Mouse (Mus musculus): ENCODE results near the gene Mettl7a3. TPM values are rescaled to one million over a fixed set of nuclear protein-coding genes. Genes with fewer than 3 reads are reported as not detected.
"Not testable (repeated sequence)": the region's sequence is repeated elsewhere in the genome, so short reads cannot be mapped to it uniquely, and the experiment has no call there.

Gene Mettl7a3
- total and polyA plus RNA-seq, 3 experiments, result 0.12 to 0.70 TPM; not detected in 1

- DNase-seq (ENCODE audit: low read depth, low spot score), result no peak
- no peak for TF ChIP-seq USF2 (IDR thresholded peaks at IDR 0.05; ENCODE audit: borderline replicate concordance in 1 of 2, insufficient read depth in 1 of 2, low read depth in 1 of 2, low read length in 2 of 2)
- no peak for TF ChIP-seq TCF12 (IDR thresholded peaks at IDR 0.05; ENCODE audit: low read depth, low read length)
- TF ChIP-seq NRF1 (IDR thresholded peaks at IDR 0.05; ENCODE audit: insufficient read depth, low read depth, low read length, poor library complexity, severe bottlenecking), result no peak
- TF ChIP-seq RCOR1 (IDR thresholded peaks at IDR 0.05; ENCODE audit: low read depth, low read length), result no peak
- no peak for TF ChIP-seq TAL1 (IDR thresholded peaks at IDR 0.05; ENCODE audit: low read length)
- TF ChIP-seq MAX (IDR thresholded peaks at IDR 0.05; ENCODE audit: low read length), result no peak
- TF ChIP-seq CHD2 (IDR thresholded peaks at IDR 0.05; ENCODE audit: low read length), result no peak
- no peak for TF ChIP-seq GATA1 (IDR thresholded peaks at IDR 0.05; ENCODE audit: low read depth, low read length)
- TF ChIP-seq ETS1 (IDR thresholded peaks at IDR 0.05; ENCODE audit: low read depth, low read length), result no peak
- no peak for TF ChIP-seq ELF1 (IDR thresholded peaks at IDR 0.05; ENCODE audit: low read depth, low read length)
- TF ChIP-seq ZKSCAN1 (IDR thresholded peaks at IDR 0.05; ENCODE audit: low read depth, low read length), result no peak
- no peak for TF ChIP-seq ZMIZ1 (IDR thresholded peaks at IDR 0.05; ENCODE audit: low read depth, low read length)
- no peak for TF ChIP-seq POLR2AphosphoS5 (IDR thresholded peaks at IDR 0.05; ENCODE audit: borderline replicate concordance, low read depth, low read length)
- no peak for TF ChIP-seq MYB (IDR thresholded peaks at IDR 0.05; ENCODE audit: low read depth, low read length)
These were observed 4.0 kb upstream of the Mettl7a3 start for GRCm38 (mm10) chr15:100330739-100331138.

DNA sequence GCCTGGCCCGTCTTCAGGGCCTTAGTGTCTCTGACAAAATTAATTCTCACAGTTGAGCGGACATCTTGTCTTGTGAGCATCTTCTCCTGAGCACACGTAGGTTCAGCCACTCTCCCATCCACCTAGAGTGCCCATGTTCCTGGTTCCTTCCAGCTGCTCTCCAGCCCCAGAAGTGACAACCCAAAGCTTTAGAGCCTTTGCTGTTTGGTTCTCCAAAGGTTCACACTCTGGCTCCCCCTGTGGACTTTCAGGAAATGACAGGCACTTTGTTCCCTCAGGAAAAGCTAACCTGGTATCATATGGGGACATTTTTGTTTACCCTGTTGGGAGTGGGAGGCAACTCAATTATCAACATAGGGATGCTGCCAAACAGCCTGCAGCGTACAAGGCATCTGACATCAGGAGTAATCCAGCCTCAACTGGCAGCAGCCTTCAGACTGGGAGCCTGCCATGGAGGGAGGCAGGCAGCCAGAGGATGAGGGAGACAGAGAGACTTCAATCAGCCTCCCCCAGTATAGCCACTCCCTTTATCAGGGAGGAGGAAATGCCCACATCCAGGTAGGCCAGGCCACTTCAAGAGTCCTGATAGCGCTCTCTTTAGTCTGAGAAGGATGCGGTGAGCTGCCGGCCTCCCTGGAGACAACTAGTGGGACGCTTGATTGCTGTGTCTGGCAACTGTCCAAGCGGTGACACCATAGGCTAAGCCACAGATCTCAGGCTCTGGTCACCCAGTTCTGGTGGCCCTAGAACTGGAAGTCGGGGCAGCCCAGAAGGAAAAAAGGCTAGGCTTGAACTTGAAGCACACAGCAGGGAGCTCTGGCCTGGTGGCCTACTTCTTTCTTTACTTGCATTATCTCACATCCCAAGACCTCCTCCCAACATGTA lies 2.4 kb upstream of the Mettl7a3 start:
- DNase-seq (ENCODE audit: low read depth, low spot score); H3K27me3 ChIP-seq (ENCODE audit: control insufficient read depth in 1 of 2, insufficient read depth in 2 of 2, low read length in 2 of 2); H3K36me3 ChIP-seq (ENCODE audit: control insufficient read depth in 1 of 2, insufficient read depth in 2 of 2, low read length in 2 of 2); H3K27ac ChIP-seq (ENCODE audit: control insufficient read depth, low read depth, low read length); H3K79me2 ChIP-seq (ENCODE audit: control insufficient read depth, insufficient read depth, low read length, poor library complexity); H3K4me1 ChIP-seq (ENCODE audit: control insufficient read depth in 1 of 2, insufficient read depth in 2 of 2, low read length in 2 of 2); H3K9me3 ChIP-seq (replicated peaks; ENCODE audit: insufficient read depth, low read length); H3K9ac ChIP-seq (ENCODE audit: control insufficient read depth, low read depth, low read length, poor library complexity, severe bottlenecking); H3K4me3 ChIP-seq (ENCODE audit: control insufficient read depth in 1 of 2, insufficient read depth in 1 of 2, low read depth in 2 of 2, low read length in 2 of 2): not testable (repeated sequence)
- TF ChIP-seq CTCF (IDR thresholded peaks at IDR 0.05 in 2 of 3, conservative IDR thresholded peaks at IDR 0.05 in 1 of 3; ENCODE audit: control insufficient read depth in 1 of 3, insufficient read depth in 1 of 3, low read depth in 2 of 3, low read length in 3 of 3, poor library complexity in 1 of 3, severe bottlenecking in 1 of 3), result peak in 2 of 3 experiments; percentile 26 to 36; a peak in 4 of 6 replicates

More at GRCm38 (mm10) chr15:100330739-100331138, 4.0 kb upstream of the Mettl7a3 start:
- no peaks in the 10 kb centered on the region for H3K79me2 ChIP-seq (ENCODE audit: control insufficient read depth, insufficient read depth, low read length, poor library complexity)
- H3K9ac ChIP-seq (ENCODE audit: control insufficient read depth, low read depth, low read length, poor library complexity, severe bottlenecking), result no peak overlapping the region
- no peak overlapping the region for H3K4me3 ChIP-seq (ENCODE audit: control insufficient read depth in 1 of 2, insufficient read depth in 1 of 2, low read depth in 2 of 2, low read length in 2 of 2)
- no peak overlapping the region for H3K27ac ChIP-seq (ENCODE audit: control insufficient read depth, low read depth, low read length)
- H3K27me3 ChIP-seq (ENCODE audit: control insufficient read depth in 1 of 2, insufficient read depth in 2 of 2, low read length in 2 of 2), result no peaks in the 10 kb centered on the region
- peaks cover 3 to 4% of the 10 kb centered on the region in 2 experiments for H3K4me1 ChIP-seq (ENCODE audit: control insufficient read depth in 1 of 2, insufficient read depth in 2 of 2, low read length in 2 of 2)
- H3K9me3 ChIP-seq (replicated peaks; ENCODE audit: insufficient read depth, low read length), result no peaks in the 10 kb centered on the region
- peaks cover 0 to 3% of the 10 kb centered on the region in 2 experiments; a peak in 1 of 4 replicates for H3K36me3 ChIP-seq (ENCODE audit: control insufficient read depth in 1 of 2, insufficient read depth in 2 of 2, low read length in 2 of 2)

DNA sequence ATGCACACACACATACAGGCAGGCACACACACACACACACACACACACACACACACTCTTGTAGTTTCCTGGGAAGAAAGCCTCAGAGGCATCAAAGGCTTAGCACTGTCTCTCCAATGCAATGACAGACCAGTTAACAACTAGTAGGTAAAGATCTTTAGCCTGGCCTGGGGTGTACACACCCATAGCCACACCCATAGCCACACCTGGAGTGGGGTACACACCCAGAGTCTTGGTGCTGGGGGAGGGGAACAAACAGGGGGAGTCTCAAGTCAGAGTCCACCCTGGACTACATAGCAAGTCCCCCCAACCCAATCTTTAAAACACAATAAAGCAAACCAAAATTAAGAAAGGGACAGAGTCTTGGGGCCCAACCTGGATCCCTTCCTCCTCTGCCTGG lies 2.6 kb downstream of the Mettl7a3 start:
- not testable (repeated sequence) for H3K4me1 ChIP-seq (ENCODE audit: control insufficient read depth in 1 of 2, insufficient read depth in 2 of 2, low read length in 2 of 2); H3K79me2 ChIP-seq (ENCODE audit: control insufficient read depth, insufficient read depth, low read length, poor library complexity); DNase-seq (ENCODE audit: low read depth, low spot score)

More for the DNA sequence above, 2.6 kb downstream of the Mettl7a3 start:
- H3K27ac ChIP-seq (ENCODE audit: control insufficient read depth, low read depth, low read length); H3K4me3 ChIP-seq (ENCODE audit: control insufficient read depth in 1 of 2, insufficient read depth in 1 of 2, low read depth in 2 of 2, low read length in 2 of 2); H3K36me3 ChIP-seq (ENCODE audit: control insufficient read depth in 1 of 2, insufficient read depth in 2 of 2, low read length in 2 of 2); H3K9ac ChIP-seq (ENCODE audit: control insufficient read depth, low read depth, low read length, poor library complexity, severe bottlenecking); H3K27me3 ChIP-seq (ENCODE audit: control insufficient read depth in 1 of 2, insufficient read depth in 2 of 2, low read length in 2 of 2); H3K9me3 ChIP-seq (replicated peaks; ENCODE audit: insufficient read depth, low read length): not testable (repeated sequence)

Data from MEL (cell line).